Mouse (Mus musculus) naive thymus-derived CD4-positive, alpha-beta T cell, adult 5 months (primary cell): ENCODE results near the gene Cypt4. TPM values are rescaled to one million over a fixed set of nuclear protein-coding genes. Genes with fewer than 3 reads are reported as not detected.

Experiments
- polyA plus RNA-seq: library from polyadenylated mRNA; unstranded; fragments of 100-300 nt; shearing (Covaris generic); gene quantifications from one replicate; pipeline ENCODE4 v1.2.1, GENCODE M21; 2017

Cypt4 gene
- polyA plus RNA-seq, result not detected

DNA sequence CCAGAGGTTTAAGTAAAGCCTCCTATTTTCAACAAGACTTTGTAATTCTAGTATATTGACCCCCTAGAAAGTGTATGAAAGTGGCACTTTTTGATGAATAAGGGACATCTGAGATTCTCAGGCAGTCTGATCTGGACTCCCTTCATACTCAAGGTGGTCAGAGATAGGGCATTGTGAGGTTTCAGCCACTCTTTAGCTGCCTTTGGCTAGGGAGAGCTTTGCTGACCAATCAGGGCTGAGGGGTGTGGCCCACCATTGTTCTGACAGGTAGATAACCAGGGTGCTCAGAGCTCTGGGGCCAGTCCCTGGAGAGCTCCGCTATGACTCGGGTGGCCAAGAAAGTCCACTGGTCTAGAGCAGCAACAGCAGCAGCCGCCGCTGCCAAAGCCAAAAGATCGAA lies at the start of gene Cypt4:
Cypt4 (plus strand) TSS at position 301 of the 400 bp plus-strand sequence.

Other genes starting within 250 kb of the Cypt4 start
- gene Dpy19l1, start 122.1 kb upstream of the Cypt4 start, polyA plus RNA-seq, result 24.4 TPM
- gene Dpy19l2, start 71.1 kb downstream of the Cypt4 start, polyA plus RNA-seq, result not detected
- 0.17 TPM for gene Tbx20, start 149.1 kb downstream of the Cypt4 start, polyA plus RNA-seq